Mouse (Mus musculus) gastrocnemius, adult 8-10 months (tissue): ENCODE results near the gene S100a14. TPM values are rescaled to one million over a fixed set of nuclear protein-coding genes. Genes with fewer than 3 reads are reported as not detected.

ENCODE experiments used
- total RNA-seq, 4 experiments: library from RNA; stranded (reverse); gene quantifications; 2 replicates each; pipeline ENCODE4 v1.2.4; 2022

Gene S100a14
- total RNA-seq, 4 experiments from 2014 or later = not detected

Other genes starting within 250 kb of the S100a14 start
- gene Gatad2b, start 233.7 kb upstream of the S100a14 start, total RNA-seq = 10 to 100 TPM; 55.0 to 69.8 (median 62.6) TPM
- 1 to 10 TPM in 2 of 4 experiments, under 1 TPM in 2; 0.65 to 1.1 (median 0.96) TPM for gene Slc27a3, start 136.9 kb upstream of the S100a14 start, total RNA-seq
- 10 to 100 TPM; 14.0 to 16.8 (median 14.8) TPM for gene Ints3, start 93.2 kb upstream of the S100a14 start, total RNA-seq
- gene Npr1, start 61.0 kb upstream of the S100a14 start, total RNA-seq = 1 to 10 TPM; 3.8 to 6.9 (median 6.1) TPM
- gene Ilf2, start 50.7 kb upstream of the S100a14 start, total RNA-seq = 10 to 100 TPM; 24.4 to 33.4 (median 26.9) TPM
- 10 to 100 TPM; 77.7 to 93.9 (median 78.5) TPM for gene Snapin, start 35.8 kb upstream of the S100a14 start, total RNA-seq
- gene Chtop, start 17.4 kb upstream of the S100a14 start, total RNA-seq = 100 to 1,000 TPM; 112 to 117 (median 114) TPM
- 100 to 1,000 TPM; 157 to 190 (median 173) TPM for gene S100a1, start 12.5 kb upstream of the S100a14 start, total RNA-seq
- 10 to 100 TPM in 3 of 4 experiments, 1 to 10 TPM in 1; 7.5 to 16.2 (median 11.8) TPM for gene S100a13, start 12.4 kb upstream of the S100a14 start, total RNA-seq
- 10 to 100 TPM; 50.1 to 57.1 (median 51.9) TPM for gene S100a16, start 10.4 kb downstream of the S100a14 start, total RNA-seq
- not detected for gene S100a3, start 33.7 kb downstream of the S100a14 start, total RNA-seq
- not detected for gene S100a2, start 63.4 kb downstream of the S100a14 start, total RNA-seq
- not detected for gene Gm42674, start 75.0 kb downstream of the S100a14 start, total RNA-seq
- gene S100a4, start 76.9 kb downstream of the S100a14 start, total RNA-seq = 10 to 100 TPM in 2 of 4 experiments, 1 to 10 TPM in 2; 4.9 to 29.2 (median 11.3) TPM
- gene S100a5, start 81.7 kb downstream of the S100a14 start, total RNA-seq = 1 to 10 TPM in 2 of 4 experiments, under 1 TPM in 1, not detected in 1; 0.68 to 2.5 (median 2.2) TPM
- 10 to 100 TPM; 38.3 to 90.6 (median 55.1) TPM for gene S100a6, start 86.0 kb downstream of the S100a14 start, total RNA-seq
- not detected for gene S100a7a, start 127.2 kb downstream of the S100a14 start, total RNA-seq
- under 1 TPM in 2 of 4 experiments, not detected in 2; 0.75 to 0.92 TPM for gene S100a8, start 142.1 kb downstream of the S100a14 start, total RNA-seq
- not detected for gene S100a9, start 168.9 kb downstream of the S100a14 start, total RNA-seq
- not detected for gene Pglyrp4, start 200.1 kb downstream of the S100a14 start, total RNA-seq